Mouse (Mus musculus): ENCODE data around the gene Zfp958. TPM values are rescaled to one million over a fixed set of nuclear protein-coding genes. Genes with fewer than 3 reads are reported as not detected.
"Not testable (repeated sequence)": the region's sequence is repeated elsewhere in the genome, so short reads cannot be mapped to it uniquely, and the experiment has no call there.

Gene Zfp958
- total RNA-seq, 1 experiment: 16.7 TPM

GRCm38 (mm10) chr8:4586356-4586755 lies 26.6 kb upstream of the Zfp958 start:
- no peaks in the 10 kb centered on the region for H3K9me3 ChIP-seq (ENCODE audit: control insufficient read depth, insufficient read depth, low read depth, low read length)
- DNase-seq (ENCODE audit: low read depth, low spot score): peak; percentile 12
- TF ChIP-seq HCFC1 (IDR thresholded peaks at IDR 0.05; ENCODE audit: borderline replicate concordance, insufficient read depth, low read length) (no peak), ZNF384 (IDR thresholded peaks at IDR 0.05; ENCODE audit: low read depth, low read length) (no peak), ZC3H11A (IDR thresholded peaks at IDR 0.05; ENCODE audit: borderline replicate concordance, low read depth, low read length) (no peak), MAFK (IDR thresholded peaks at IDR 0.05; ENCODE audit: insufficient read depth, low read depth, low read length) (no peak), CHD2 (IDR thresholded peaks at IDR 0.05; ENCODE audit: low read depth, low read length) (no peak)
- H3K36me3 ChIP-seq (ENCODE audit: control insufficient read depth, insufficient read depth, low read length, poor library complexity, severe bottlenecking): no peaks in the 10 kb centered on the region
- H3K4me1 ChIP-seq (ENCODE audit: control insufficient read depth in 2 of 2, insufficient read depth in 2 of 2, low read length in 2 of 2, poor library complexity in 1 of 2): no peaks in the 10 kb centered on the region
- H3K9ac ChIP-seq (ENCODE audit: insufficient read depth, low read depth, low read length, poor library complexity, severe bottlenecking): no peak overlapping the region
- H3K4me3 ChIP-seq (ENCODE audit: insufficient read depth in 1 of 2, low read depth in 1 of 2, low read length in 2 of 2, poor library complexity in 1 of 2, severe bottlenecking in 1 of 2): no peak overlapping the region
- in situ Hi-C loops (cut with MboI; ENCODE audit: low sequenced_read_pairs in 2 of 2, unreplicated experiment in 2 of 2): no loop called here
- H3K27ac ChIP-seq (ENCODE audit: insufficient read depth, low read depth, low read length, poor library complexity, severe bottlenecking): peak overlapping the region; percentile 5; the same call in 1 of the 2 replicates

- Histone ChIP-seq H3K4me1 (ENCODE audit: control insufficient read depth in 2 of 2, insufficient read depth in 2 of 2, low read length in 2 of 2, poor library complexity in 1 of 2) (no peaks in the 10 kb centered on the region), H3K9ac (ENCODE audit: insufficient read depth, low read depth, low read length, poor library complexity, severe bottlenecking) (no peak overlapping the region), H3K27ac (ENCODE audit: insufficient read depth, low read depth, low read length, poor library complexity, severe bottlenecking) (no peak overlapping the region), H3K36me3 (ENCODE audit: control insufficient read depth, insufficient read depth, low read length, poor library complexity, severe bottlenecking) (no peaks in the 10 kb centered on the region), H3K4me3 (ENCODE audit: insufficient read depth in 1 of 2, low read depth in 1 of 2, low read length in 2 of 2, poor library complexity in 1 of 2, severe bottlenecking in 1 of 2) (no peak overlapping the region), H3K9me3 (ENCODE audit: control insufficient read depth, insufficient read depth, low read depth, low read length) (no peaks in the 10 kb centered on the region)
- TF ChIP-seq ZNF384 (IDR thresholded peaks at IDR 0.05; ENCODE audit: low read depth, low read length): no peak
- no peak for TF ChIP-seq ZC3H11A (IDR thresholded peaks at IDR 0.05; ENCODE audit: borderline replicate concordance, low read depth, low read length)
- TF ChIP-seq CHD2 (IDR thresholded peaks at IDR 0.05; ENCODE audit: low read depth, low read length): no peak
- TF ChIP-seq MAFK (IDR thresholded peaks at IDR 0.05; ENCODE audit: insufficient read depth, low read depth, low read length): no peak
- TF ChIP-seq HCFC1 (IDR thresholded peaks at IDR 0.05; ENCODE audit: borderline replicate concordance, insufficient read depth, low read length): no peak
- in situ Hi-C loops (cut with MboI; ENCODE audit: low sequenced_read_pairs in 2 of 2, unreplicated experiment in 2 of 2): no loop called here
- DNase-seq (ENCODE audit: low read depth, low spot score): no peak
Measured at GRCm38 (mm10) chr8:4588165-4589000, 24.6 kb upstream of the Zfp958 start.

GRCm38 (mm10) chr8:4608896-4609295 lies 4.1 kb upstream of the Zfp958 start:
- TF ChIP-seq ZNF384 (IDR thresholded peaks at IDR 0.05; ENCODE audit: low read depth, low read length): no peak
- TF ChIP-seq ZC3H11A (IDR thresholded peaks at IDR 0.05; ENCODE audit: borderline replicate concordance, low read depth, low read length): no peak
- no peak for TF ChIP-seq CHD2 (IDR thresholded peaks at IDR 0.05; ENCODE audit: low read depth, low read length)
- TF ChIP-seq MAFK (IDR thresholded peaks at IDR 0.05; ENCODE audit: insufficient read depth, low read depth, low read length): no peak
- Histone ChIP-seq H3K4me3 (ENCODE audit: insufficient read depth in 1 of 2, low read depth in 1 of 2, low read length in 2 of 2, poor library complexity in 1 of 2, severe bottlenecking in 1 of 2) (no peak overlapping the region), H3K4me1 (ENCODE audit: control insufficient read depth in 2 of 2, insufficient read depth in 2 of 2, low read length in 2 of 2, poor library complexity in 1 of 2) (no peaks in the 10 kb centered on the region; a peak in 1 of 4 replicates), H3K9ac (ENCODE audit: insufficient read depth, low read depth, low read length, poor library complexity, severe bottlenecking) (no peak overlapping the region), H3K9me3 (ENCODE audit: control insufficient read depth, insufficient read depth, low read depth, low read length) (no peaks in the 10 kb centered on the region), H3K36me3 (ENCODE audit: control insufficient read depth, insufficient read depth, low read length, poor library complexity, severe bottlenecking) (no peaks in the 10 kb centered on the region), H3K27ac (ENCODE audit: insufficient read depth, low read depth, low read length, poor library complexity, severe bottlenecking) (no peak overlapping the region)
- no peak for DNase-seq (ENCODE audit: low read depth, low spot score)
- in situ Hi-C loops (cut with MboI; ENCODE audit: low sequenced_read_pairs in 2 of 2, unreplicated experiment in 2 of 2): no loop called here

- H3K9ac ChIP-seq (ENCODE audit: insufficient read depth, low read depth, low read length, poor library complexity, severe bottlenecking); in situ Hi-C loops (cut with MboI; ENCODE audit: low sequenced_read_pairs in 2 of 2, unreplicated experiment in 2 of 2); H3K27ac ChIP-seq (ENCODE audit: insufficient read depth, low read depth, low read length, poor library complexity, severe bottlenecking); DNase-seq (ENCODE audit: low read depth, low spot score); H3K4me1 ChIP-seq (ENCODE audit: control insufficient read depth in 2 of 2, insufficient read depth in 2 of 2, low read length in 2 of 2, poor library complexity in 1 of 2); H3K36me3 ChIP-seq (ENCODE audit: control insufficient read depth, insufficient read depth, low read length, poor library complexity, severe bottlenecking); H3K9me3 ChIP-seq (ENCODE audit: control insufficient read depth, insufficient read depth, low read depth, low read length); H3K4me3 ChIP-seq (ENCODE audit: insufficient read depth in 1 of 2, low read depth in 1 of 2, low read length in 2 of 2, poor library complexity in 1 of 2, severe bottlenecking in 1 of 2): not testable (repeated sequence)
Measured at GRCm38 (mm10) chr8:4611626-4612175, 1.3 kb upstream of the Zfp958 start.
